Mouse (Mus musculus) adrenal gland (tissue): ENCODE measurements around the gene Narf.

Source experiments
- intact Hi-C: fragments of 180-260 bp; cut with DNase I; formaldehyde crosslinking; loops from one replicate; pipeline ENCODE4 v1.15.1; 2025

The Narf gene

GRCm38 (mm10) chr11:121235475-121236238 lies 1.4 kb upstream of the Narf start:
- intact Hi-C loops = no loop called here

- intact Hi-C loops = no loop called here
Observed at GRCm38 (mm10) chr11:121237345-121238128, 484 bp downstream of the Narf start.

- intact Hi-C loops = loop anchor here (10.0 kb wide), 1 partner anchor 55 kb away; no protein-coding TSS in a partner anchor
Observed at GRCm38 (mm10) chr11:121239669-121240068, 2.6 kb downstream of the Narf start.

- intact Hi-C loops = no loop called here
Observed at GRCm38 (mm10) chr11:121250196-121250595, 13.1 kb downstream of the Narf start.

DNA sequence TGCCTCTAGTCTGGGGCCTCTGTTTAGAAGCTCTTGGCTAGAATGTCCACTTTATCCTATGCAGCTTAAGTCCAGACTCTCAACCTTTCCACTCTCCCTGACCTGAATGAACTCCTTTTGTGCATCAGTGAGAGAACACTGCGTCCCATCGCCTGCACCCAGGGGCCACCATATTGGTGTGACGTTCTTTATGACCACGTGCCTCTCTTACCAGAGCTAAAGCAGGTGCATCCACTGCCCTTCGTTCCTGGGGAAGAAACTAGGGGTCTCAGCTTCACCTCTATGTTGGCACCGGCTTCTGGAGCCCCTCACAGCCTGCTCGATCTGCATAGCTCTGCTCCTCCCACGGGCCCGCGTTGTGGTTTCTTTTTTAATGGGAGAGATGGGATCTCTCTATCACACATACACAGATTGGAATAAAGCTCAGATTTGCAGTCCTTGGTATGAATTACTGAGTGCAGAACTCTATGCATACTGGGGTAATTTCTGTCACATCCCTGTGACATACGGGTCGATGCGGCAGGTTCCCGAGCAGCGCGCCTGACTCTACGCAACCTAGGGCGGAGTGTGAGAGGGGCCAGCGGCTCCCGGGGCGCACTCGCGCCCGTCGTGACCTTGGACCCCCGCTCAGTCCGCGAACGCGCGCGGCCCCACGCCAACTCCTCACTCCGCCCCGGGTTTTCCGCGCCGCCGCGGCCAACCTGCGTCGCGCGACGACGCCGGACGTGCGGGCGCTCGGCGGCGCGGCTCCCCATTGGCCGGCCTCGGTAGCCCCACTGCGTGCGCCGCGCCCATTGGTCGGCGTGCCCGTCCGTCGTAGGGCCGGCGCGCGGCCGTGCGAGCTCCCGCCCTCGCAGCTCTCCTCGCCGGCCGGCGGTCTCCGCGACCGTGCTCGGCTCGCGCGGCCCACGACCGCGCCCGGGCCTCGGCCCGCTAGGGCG lies 22.4 kb downstream of the Narf start, which contains the start of gene Foxk2:
Gene Foxk2 (plus strand): TSS at position 831 of the 941 bp plus-strand sequence.
- intact Hi-C loops = no loop called here

GRCm38 (mm10) chr11:121260211-121260906 lies 23.3 kb downstream of the Narf start:
- intact Hi-C loops = no loop called here

DNA sequence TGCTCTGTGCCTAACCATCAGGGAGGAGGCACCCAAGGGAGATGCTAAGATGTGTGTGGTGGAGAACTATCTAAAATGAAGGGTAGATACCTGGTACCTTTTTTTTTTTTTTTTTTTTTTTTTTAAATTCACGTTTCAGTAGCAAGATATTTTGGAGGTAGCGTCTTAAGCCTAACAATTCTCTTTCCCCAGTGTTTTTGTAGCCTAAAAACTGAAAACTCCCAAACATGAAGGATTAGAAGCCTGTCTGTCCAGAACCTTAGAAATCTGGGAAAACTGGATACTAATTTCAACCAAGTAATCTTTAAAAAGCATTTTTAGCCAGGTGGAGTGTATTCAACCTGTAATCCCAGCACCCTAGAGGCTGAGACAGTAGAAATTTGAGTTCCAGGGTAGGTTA lies 24.0 kb downstream of the Narf start:
- intact Hi-C loops = no loop called here

DNA sequence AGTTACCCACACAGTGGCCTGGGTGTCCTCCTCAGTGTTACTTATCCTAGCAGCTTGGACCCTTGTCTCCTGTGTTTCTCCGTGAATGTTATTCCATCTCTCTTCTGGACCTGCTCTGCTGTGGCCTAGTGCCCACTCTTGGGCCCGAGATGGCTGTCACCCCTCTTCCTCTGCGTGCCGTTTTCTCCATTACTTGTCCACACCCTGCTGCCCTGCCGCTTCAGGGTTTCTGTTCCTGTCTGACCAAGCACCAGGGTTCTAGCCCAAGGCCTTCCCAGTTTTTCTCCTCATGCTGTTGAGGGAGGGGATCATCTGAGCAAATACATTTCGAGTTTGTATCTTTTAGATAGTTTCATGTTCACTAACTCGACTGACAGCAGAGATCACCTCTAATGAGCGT lies 40.5 kb downstream of the Narf start:
- intact Hi-C loops = no loop called here

- intact Hi-C loops = no loop called here
Observed at GRCm38 (mm10) chr11:121278011-121278410, 41.0 kb downstream of the Narf start.

DNA sequence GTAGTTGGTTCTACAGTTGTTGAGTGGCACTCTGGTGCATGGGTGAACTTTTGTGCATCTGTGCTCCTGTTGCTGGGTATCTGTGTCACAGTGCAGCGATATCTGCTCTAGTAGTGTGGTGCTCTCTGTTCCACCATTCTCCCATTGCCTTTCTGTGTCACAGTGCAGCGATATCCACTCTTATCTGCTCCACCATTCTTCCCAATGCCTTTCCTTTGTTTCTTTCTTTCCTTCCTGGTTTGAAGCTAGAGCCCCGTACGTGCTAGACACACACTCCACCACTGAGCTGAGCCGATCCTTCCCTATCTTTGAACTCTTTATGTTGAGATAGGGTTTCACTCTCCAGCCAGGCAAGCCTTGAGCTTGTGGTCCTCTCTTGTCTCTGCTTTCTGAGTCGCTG lies 45.9 kb downstream of the Narf start:
- intact Hi-C loops = no loop called here

GRCm38 (mm10) chr11:121289859-121290258 lies 52.8 kb downstream of the Narf start:
- intact Hi-C loops = loop anchor here (10.0 kb wide), 1 partner anchor 45 kb away; no protein-coding TSS in a partner anchor

DNA sequence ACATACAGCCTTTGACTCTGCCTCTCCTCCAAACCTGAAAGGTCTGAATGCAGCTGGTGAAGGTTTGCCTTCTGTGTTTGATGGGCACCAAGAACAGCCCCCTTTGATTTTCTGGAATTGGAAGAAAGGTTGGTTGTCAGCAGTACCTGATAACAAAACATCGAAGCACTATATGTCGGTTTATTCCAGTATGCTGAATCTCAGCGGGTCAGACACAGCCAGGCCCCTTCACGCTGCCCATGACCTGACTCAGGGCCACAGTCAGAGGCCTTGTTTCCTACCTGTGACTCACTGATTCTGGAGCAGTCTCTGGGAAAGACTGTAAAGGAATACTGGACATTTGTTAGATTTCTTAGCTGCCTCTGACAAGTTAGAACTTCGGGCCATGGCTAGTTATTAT lies 57.7 kb downstream of the Narf start:
- intact Hi-C loops = loop anchor here (10.0 kb wide), 1 partner anchor 50 kb away; no protein-coding TSS in a partner anchor

DNA sequence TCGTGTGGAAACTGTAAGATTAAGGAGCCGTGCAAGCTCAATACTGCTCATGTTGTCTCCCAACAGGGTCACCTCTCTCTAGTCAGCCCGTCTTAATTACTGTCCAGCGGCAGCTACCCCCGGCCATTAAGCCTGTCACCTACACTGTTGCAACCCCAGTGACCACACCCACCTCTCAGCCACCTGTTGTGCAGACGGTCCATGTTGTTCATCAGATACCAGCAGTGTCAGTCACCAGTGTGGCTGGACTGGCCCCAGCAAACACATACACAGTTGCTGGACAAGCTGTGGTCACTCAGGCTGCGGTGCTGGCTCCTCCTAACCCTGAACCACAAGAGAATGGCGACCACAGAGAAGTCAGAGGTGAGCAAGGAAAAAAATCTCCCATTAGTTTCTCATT lies 61.4 kb downstream of the Narf start:
- intact Hi-C loops = loop anchor here (10.0 kb wide), 1 partner anchor 54 kb away; no protein-coding TSS in a partner anchor

GRCm38 (mm10) chr11:121300265-121300664 lies 63.2 kb downstream of the Narf start:
- intact Hi-C loops = no loop called here

GRCm38 (mm10) chr11:121305371-121305770 lies 68.3 kb downstream of the Narf start:
- intact Hi-C loops = no loop called here
